Mouse (Mus musculus) ZHBTc4 (cell line): ENCODE results near the gene Gm20715.
A peak's percentile ranks its signal among the peaks of the same experiment; 100 is the strongest.
"Not testable (repeated sequence)": the region's sequence is repeated elsewhere in the genome, so short reads cannot be mapped to it uniquely, and the experiment has no call there.

Experiments
- DNase-seq: peaks from one replicate; pipeline ENCODE4 v3.0.0-alpha.2; 2011; ENCODE audit warnings: low read depth, low spot score

Gm20715 gene

GRCm38 (mm10) chr7:6429381-6429780 is 19.3 kb downstream of the Gm20715 start:
- DNase-seq = peak; percentile 43

GRCm38 (mm10) chr7:6430342-6430741 is 20.3 kb downstream of the Gm20715 start:
- DNase-seq = peak; percentile 61

- no peak for DNase-seq
Observed at GRCm38 (mm10) chr7:6438388-6438787, 28.3 kb downstream of the Gm20715 start, which contains the start of gene Olfr1344. TSS of gene Olfr1344 (plus strand) at chr7:6438688.

GRCm38 (mm10) chr7:6441173-6441572 is 31.1 kb downstream of the Gm20715 start:
- DNase-seq = no peak

GRCm38 (mm10) chr7:6447771-6448170 is 37.7 kb downstream of the Gm20715 start:
- no peak for DNase-seq

GRCm38 (mm10) chr7:6455868-6456267 is 45.8 kb downstream of the Gm20715 start, which contains the start of gene Olfr1336:
TSS of gene Olfr1336 (plus strand) at chr7:6456168.
- DNase-seq = no peak

GRCm38 (mm10) chr7:6456399-6456798 is 46.3 kb downstream of the Gm20715 start:
- DNase-seq = peak; percentile 55

GRCm38 (mm10) chr7:6466951-6467350 is 56.9 kb downstream of the Gm20715 start, which contains the start of gene Olfr1346:
TSS of gene Olfr1346 (plus strand) at chr7:6467101.
- no peak for DNase-seq

GRCm38 (mm10) chr7:6477633-6478032 is 67.6 kb downstream of the Gm20715 start:
- DNase-seq = not testable (repeated sequence)

- DNase-seq = no peak
Observed at GRCm38 (mm10) chr7:6486841-6487240, 76.8 kb downstream of the Gm20715 start, which contains the start of gene Olfr5. TSS of gene Olfr5 (minus strand) at chr7:6486941.
